9 mouse cellular contexts compared by ENCODE assay signal in the genomic region with DNA sequence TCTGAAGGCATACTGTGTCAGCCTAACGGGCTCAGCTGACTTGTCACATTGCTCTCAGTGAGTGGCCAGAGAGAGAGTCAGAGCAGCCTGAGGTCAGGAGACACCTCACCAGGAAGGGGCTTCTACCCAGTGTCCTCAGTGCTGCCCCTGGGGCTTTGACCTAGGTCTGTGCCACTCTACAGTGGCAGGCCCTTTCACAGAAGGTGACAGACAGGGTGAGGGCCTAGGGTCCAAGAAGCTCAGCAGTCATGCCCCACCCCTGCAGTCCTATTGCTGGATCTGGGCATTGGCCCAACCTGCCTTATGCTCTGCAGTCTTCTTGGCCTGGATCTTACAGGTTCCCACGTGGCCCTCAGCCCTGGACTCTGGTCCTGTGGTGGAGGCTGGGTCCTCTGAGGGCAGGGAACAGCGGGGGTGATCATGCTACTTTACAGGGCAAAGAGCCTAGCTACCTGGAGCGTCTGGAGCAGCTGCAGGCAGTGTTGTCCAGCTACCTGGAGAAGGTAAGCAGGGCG. TPM values are rescaled to one million over a fixed set of nuclear protein-coding genes. Genes with fewer than 3 reads are reported as not detected.
DNase-seq lines count a peak whose midpoint lies in the region.
"Had no signal": no experiment of that assay in that cellular context is flagged by ENCODE, and none has a peak within 500 bp of the region (broad histone marks: within the 10 kb centered on the region; RNA-seq: fewer than 3 reads in every experiment).

No protein-coding gene starts in this region.

- peak; percentile 68 for DNase-seq in heart, adult 8-10 months (ENCODE audit: low spot score)
- no peak for DNase-seq in heart, postnatal 4 days
- peak; percentile 72 for DNase-seq in brain, adult 2 months (ENCODE audit: low read depth, low spot score)
- peak; percentile 70 for DNase-seq in cerebellum, adult 9-10 months
- peak; percentile 95 for DNase-seq in kidney, adult 9 months
- no peak for DNase-seq in embryo, embryonic 10 days (ENCODE audit: low spot score)
- DNase-seq in lung, postnatal 14 days, result no peak
- DNase-seq: gastrocnemius, postnatal 36 days; thymus, adult 18-20 months had no signal

RNA-seq across cellular contexts. Expression of gene Grin3b, which starts 3.6 kb away (rescaled TPM):
- total RNA-seq in heart, adult 8-10 months (2022), result under 1 TPM; 0.37 to 0.85 (median 0.63) TPM
- under 1 TPM in 1 of 2 experiments, not detected in 1; 0.21 TPM for total RNA-seq in heart, postnatal 4 days (2021)

RNA-seq across cellular contexts. Expression of gene Wdr18, which starts 7.0 kb away (rescaled TPM):
- total RNA-seq in heart, adult 8-10 months (2022), result 10 to 100 TPM; 28.4 to 36.2 (median 29.6) TPM
- total RNA-seq in heart, postnatal 4 days (2021), result 10 to 100 TPM; 25.5 to 28.5 TPM

RNA-seq across cellular contexts. Expression of gene Tmem259, which starts 17.2 kb away (rescaled TPM):
- total RNA-seq in heart, adult 8-10 months (2022), result 100 to 1,000 TPM; 116 to 120 (median 117) TPM
- 100 to 1,000 TPM; 117 to 120 TPM for total RNA-seq in heart, postnatal 4 days (2021)

RNA-seq across cellular contexts. Expression of gene Cnn2, which starts 21.4 kb away (rescaled TPM):
- total RNA-seq in heart, adult 8-10 months (2022), result 10 to 100 TPM; 27.1 to 35.7 (median 33.3) TPM
- 100 to 1,000 TPM; 109 to 113 TPM for total RNA-seq in heart, postnatal 4 days (2021)

RNA-seq across cellular contexts. Expression of gene Abca7, which starts 29.4 kb away (rescaled TPM):
- 1 to 10 TPM; 7.5 to 8.5 (median 8.0) TPM for total RNA-seq in heart, adult 8-10 months (2022)
- total RNA-seq in heart, postnatal 4 days (2021), result 1 to 10 TPM; 6.9 to 8.1 TPM

Comparison
In these comparisons a context has a peak if more than half of its experiments do, and no peak if none do; other contexts are left out.
1. DNase-seq: peak in heart, adult 8-10 months (single experiment), brain, adult 2 months (single experiment), cerebellum, adult 9-10 months (single experiment) and kidney, adult 9 months (single experiment); none in heart, postnatal 4 days (single experiment), embryo, embryonic 10 days (single experiment) and lung, postnatal 14 days (single experiment).